Mouse (Mus musculus) granulocyte monocyte progenitor cell, adult 5-6 weeks (primary cell): ENCODE measurements at regions not wholly inside any gene's neighbourhood (a gene's known extent, or its start where the extent isn't known, plus 50 kb on each side); places are given as distances from the start of the nearest gene placed in this dataset.

Experiments used
- ATAC-seq: replicated peaks from 2 replicates; pipeline ENCODE4 v1.8.0; 2016; ENCODE audit warnings: mild to moderate bottlenecking, moderate TSS enrichment, inconsistent platforms; ENCODE audit not compliant: poor library complexity, severe bottlenecking

GRCm38 (mm10) chr4:54704696-54705095 is 240.2 kb upstream of the Zfp462 start:
- no peak for ATAC-seq

- no peak for ATAC-seq
Observed at GRCm38 (mm10) chr4:54709751-54710150, 235.1 kb upstream of the Zfp462 start.

DNA sequence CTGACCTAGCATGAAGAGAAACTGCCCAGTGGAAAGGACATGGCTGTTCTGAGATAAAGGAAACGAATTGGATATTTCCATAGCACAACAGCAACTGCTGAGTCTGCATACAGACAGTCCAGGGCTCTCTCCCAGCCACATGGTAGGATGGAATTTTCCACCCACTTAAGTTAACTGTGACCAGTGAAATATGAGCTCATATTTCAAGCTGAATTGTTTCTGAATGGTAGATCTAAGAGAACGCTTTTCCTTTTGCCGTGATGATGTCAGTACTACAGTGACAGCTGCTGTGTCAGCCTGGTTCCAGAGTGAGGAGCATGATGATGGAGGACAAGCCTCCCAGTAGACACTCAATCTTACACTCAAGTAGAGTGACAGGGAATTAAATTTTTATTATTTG is 231.9 kb upstream of the Zfp462 start:
- ATAC-seq: no peak

DNA sequence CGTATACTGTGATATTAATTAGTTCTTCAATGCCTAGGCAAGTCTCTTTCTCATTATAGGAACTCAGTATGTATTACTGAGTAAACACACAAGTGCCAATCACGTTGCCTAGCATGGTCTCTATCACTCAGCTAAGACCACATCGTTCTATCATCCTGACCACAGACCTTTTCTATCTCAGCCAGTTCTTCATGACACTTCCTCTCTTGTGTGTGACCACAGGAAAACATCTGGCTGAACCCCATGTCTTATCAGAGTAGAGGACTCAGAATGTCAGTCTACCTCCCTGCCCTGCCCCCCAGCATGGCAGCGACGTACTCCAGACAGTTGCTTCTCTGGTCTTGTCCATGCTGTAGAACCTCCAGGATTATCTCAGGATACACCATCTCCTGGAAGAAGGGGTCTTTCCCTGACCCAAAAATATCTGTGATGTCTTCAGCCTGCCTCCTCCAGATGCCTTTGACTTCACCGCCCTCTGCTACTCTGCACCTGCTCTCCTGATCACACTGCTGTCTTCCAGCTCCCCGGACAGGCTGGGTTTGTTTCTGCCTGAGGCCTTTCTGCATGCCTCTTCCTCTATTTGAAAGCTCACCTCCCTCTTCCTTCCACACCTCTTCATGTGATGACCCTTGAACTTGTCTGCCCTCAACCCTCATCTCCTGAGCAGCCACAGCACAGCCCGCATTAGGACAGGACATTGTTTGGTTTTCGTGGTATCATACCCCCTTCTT is 230.1 kb upstream of the Zfp462 start:
- ATAC-seq: peak; percentile 92

DNA sequence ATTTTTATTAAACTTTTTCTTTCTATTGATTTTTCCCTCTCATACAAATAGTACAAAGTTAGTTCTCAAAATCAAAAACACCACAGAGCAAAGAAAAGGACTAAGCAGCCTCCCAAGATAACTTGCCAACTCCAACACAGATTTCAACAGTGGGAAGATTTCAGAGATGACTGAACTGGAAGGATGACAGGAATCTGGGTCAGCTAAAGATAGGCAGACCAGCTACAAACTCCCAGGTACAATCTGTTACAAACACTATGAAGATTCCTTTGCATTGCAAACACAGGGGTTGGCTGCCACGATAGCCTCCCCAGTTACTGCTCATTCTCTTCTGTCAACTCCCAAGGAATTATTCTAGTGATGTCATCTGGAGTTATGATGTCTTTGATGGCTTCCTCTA is 226.8 kb upstream of the Zfp462 start:
- no peak for ATAC-seq

DNA sequence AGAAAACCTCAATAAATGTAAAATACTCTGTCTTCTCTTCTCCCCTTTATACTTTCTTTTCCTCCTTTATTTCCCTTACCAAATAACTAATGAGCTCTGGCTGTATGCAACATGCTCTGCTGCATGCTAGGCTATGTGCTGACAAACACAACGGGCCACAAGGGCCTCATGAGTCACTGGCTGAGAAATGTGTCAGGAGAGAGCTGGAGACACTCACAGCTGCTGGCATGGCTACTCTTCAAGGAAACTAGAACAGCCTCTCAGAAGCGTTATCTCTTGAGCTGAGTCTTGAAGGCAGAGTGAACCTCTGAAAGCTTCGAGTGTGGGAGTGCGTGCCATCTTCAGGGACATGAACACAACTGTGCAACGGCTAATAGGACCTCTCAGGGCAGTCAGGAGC is 205.8 kb upstream of the Zfp462 start:
- ATAC-seq: no peak

DNA sequence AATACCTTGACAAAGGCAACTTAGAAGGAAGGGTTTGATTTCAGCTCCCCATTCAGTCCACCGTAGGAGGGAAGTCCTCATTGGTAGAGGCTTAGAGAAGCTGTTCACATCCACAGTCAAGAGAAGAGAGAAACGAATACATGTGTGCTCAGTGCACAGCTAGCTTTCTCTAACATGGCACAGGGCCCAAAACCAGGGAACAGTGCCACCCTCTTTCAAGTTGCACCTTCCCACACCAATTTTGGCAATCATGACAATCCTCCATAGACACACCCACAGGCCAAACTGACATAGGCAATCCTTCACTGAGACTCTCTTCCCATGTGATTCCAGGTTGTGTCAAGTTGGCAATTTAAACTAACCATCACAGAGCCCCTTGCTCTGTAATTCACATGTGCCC is 193.4 kb upstream of the Zfp462 start:
- ATAC-seq: no peak

- no peak for ATAC-seq
Observed at GRCm38 (mm10) chr4:54756441-54756840, 188.4 kb upstream of the Zfp462 start.

DNA sequence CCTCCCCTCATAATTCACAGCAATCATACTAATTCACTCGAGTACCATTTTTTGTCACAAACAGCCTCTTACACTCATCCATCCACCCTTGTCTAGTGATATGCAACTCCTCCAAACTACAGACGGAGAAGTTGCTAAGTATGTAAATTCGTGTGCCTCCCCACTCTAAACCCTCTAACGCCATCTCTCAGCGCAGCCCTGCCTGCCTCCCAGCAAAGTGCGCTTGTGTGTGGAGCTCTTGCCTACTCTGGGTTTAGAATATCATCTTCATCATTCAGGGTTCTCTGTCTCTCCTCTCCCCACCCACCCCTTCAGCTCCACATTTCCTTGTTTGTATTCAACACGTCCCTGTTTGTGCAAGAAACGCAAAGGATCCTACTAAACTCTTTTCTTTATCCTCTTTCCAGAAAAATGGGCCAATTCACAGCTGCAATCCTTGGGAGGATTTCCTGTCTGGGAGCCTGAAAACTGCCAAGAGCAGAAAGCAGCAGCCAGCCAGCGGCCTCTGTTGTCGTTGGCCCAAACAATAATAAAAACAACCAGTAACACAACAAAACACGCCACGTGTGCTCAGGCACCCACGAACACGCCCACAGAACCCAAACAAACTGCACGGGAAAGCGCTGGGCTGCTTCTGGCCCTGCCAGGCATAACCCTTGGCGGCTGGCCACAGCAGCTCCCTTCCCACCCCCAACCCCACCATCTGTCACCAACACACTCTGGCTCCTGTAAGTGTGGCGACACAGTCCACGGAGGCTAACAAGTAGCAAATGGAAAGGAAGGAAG is 186.9 kb upstream of the Zfp462 start:
- peak; percentile 88 for ATAC-seq

DNA sequence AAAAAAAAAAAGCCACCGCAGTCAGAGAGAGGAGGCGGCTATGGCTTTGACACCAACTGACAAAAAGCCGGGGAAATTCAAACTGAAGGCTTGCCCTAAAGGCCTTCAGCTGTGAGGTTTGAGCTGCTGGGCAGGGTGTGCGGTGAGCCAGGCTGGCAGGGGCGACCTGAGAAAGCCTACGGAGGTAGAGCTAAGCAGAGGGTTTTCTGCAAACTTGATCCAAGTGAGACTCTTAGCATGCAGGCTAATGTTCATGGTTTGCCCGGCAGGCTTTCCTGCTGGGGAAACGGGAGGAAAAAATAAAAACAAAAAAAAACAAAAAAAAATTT is 186.4 kb upstream of the Zfp462 start:
- no peak for ATAC-seq

DNA sequence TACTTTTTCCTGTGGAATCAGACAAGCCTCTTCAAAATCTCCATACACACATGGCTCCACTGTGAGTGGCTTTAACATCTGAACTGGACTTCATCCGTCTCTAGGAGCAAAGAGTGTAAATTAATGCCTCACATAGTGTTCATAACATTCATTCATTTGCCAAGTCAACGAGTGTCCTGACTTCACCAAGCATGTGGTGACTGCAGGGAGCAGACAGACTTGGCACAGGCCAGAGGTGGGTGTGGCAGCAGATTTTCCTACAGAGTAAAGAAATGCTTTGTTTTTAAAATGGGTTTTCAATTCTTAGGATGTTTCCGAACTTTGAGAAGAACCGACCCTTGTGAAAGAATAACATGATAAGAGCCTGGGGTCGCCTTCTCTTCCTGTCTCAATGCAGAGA is 183.6 kb upstream of the Zfp462 start:
- no peak for ATAC-seq

DNA sequence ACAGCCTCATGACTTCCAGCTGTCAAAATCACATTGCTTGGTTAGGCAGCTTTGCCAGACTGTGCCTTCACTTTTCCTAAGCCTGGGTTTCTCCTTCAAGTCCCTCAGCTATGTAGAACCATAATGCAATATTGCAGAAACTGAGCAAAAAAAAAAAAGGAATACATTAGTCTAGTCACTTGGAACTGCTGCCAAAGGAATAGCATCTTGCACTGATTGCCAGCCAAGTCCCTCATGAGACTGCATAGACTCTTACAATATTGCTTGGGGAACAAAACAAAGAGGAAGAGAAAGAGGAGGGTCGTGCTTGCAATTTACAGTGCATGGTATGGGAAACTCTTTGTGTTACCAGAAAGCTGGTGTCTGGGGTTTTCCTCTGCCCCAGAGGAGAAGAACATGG is 179.8 kb upstream of the Zfp462 start:
- ATAC-seq: no peak

GRCm38 (mm10) chr4:54767506-54768200 is 177.2 kb upstream of the Zfp462 start:
- no peak for ATAC-seq

DNA sequence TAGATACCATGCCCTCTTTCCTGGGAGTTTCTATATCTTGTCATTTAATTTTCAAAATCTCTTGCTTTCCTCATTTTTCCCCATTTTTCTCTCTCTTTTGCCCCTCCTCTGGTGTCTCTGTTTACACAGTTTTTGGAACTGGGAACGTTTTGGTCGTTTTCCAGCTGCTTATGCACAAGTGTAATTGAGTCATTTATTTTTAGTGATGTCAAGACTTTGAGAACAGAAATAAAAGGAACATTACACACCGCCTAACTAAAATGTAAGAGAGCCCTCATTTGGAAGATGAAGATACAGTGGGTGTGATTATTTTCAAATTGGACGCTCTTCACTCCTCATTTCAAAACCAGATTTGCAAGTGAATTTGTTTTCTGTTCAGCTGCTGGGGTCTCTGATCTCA is 176.0 kb upstream of the Zfp462 start:
- ATAC-seq: no peak

DNA sequence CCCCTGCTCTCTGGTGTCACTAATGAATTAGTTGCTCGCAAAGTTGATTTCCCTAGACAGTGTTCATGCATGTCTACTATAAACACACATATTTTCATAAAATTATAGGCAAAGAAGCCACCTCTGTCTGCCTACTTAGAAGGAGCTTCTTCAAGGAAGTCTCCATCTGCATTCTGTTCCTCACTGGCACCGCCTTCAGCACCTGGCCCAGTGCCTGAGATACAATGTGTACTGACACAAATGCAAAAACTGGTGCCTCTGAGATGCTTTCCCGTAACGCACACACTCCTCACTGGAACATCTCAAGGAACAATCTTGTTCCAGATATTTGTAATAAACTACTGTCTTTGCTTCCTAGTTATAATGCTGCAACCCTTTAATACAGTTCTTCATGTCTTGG is 170.8 kb upstream of the Zfp462 start:
- ATAC-seq: no peak

- no peak for ATAC-seq
Observed at GRCm38 (mm10) chr4:54774717-54775116, 170.1 kb upstream of the Zfp462 start.

- no peak for ATAC-seq
Observed at GRCm38 (mm10) chr4:54780511-54780910, 164.3 kb upstream of the Zfp462 start.

DNA sequence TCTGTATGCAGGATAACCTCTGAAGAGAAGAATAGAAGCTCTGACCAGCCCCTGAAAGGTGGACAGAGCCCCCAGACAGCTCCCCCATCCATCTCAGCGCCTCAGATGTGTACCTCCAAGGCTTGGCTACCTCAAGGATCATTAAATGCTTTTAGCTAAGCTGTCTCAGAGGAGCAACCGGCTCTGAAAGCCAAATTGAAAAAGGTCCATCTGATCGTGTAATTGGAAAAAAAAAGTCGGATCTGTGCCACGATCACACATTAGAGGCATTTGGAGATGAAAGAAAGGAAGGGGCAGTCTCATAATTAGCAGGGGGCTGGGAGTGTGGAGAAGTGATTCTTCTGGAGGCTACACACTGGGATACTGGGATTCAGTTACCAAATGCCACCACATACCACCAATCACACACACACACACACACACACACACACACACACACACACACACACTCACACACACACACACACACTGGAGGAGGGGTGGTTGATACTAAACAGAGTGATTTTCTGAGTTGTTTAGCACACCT is 153.6 kb upstream of the Zfp462 start:
- ATAC-seq: no peak

DNA sequence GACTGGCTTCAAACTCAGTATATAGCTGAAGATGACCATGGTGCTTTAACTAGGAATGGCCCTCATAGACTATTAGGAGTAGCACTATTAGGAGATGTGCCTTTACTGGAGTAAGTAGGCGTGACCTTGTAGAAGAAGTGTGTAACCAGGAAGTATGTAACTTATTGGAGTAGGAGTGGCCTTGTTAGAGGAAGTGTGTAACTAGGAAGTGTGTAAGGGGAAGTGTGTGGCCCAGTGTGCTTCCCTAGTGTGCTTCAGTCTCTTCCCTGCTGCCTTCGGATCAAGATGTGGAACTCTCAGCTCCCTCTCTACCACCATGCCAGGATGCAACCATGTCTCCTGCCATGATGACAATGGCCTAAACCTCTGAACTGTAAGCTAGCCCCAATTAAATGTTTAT is 151.0 kb upstream of the Zfp462 start:
- peak; percentile 70 for ATAC-seq

DNA sequence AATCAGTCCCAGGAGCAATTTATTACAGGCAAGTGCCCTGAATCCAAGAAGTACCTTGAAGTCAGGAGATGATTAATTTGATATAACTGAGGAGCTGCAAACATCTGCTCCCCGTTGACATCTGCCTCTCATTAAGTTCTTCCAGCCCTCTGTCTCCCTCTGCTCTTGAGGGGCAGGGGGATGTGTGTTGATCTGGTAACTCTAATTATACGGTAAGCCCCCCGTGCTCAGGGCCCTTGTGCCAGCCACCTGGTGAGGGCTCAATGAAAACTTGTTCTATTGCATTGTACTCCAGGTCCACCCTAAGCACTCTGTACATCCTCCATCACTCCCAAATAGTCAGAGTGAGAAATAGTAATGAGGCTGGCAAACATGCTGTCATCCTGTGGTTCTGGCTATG is 149.6 kb upstream of the Zfp462 start:
- ATAC-seq: no peak

DNA sequence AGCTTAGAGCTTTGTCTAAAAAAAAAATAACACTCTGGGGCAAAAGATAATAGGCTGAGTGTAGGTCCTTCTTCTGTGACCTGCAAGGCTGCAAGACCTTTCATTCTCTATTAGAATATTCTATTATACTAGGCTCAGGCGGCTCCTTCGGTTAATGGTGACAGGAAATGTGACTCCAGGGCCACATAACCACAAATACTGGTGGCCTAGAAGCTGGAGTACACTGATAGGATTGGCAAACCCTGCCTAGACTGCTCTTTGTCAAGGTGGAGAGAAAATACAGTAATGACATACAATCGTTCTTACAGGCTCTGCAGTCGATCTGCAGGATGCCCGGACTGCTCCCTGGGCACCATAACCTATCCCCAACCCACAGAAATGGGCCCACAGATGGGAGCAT is 146.3 kb upstream of the Zfp462 start:
- no peak for ATAC-seq
